Mouse (Mus musculus) hindbrain, embryonic 10.5 days (tissue): Measurements from ENCODE around the gene Nr5a1. TPM values are rescaled to one million over a fixed set of nuclear protein-coding genes. Genes with fewer than 3 reads are reported as not detected.

Experiments used
- DNase-seq: peaks from one replicate; pipeline ENCODE4 v3.0.0-alpha.2; 2017; ENCODE audit warnings: low spot score
- H3K27ac ChIP-seq: fragments of 300-500 bp; sonication (generic); 2 replicates; pipeline ENCODE4 v1.5.1; 2016; ENCODE audit warnings: mild to moderate bottlenecking, moderate library complexity
- H3K27me3 ChIP-seq: fragments of 300-500 bp; sonication (generic); 2 replicates; pipeline ENCODE4 v1.6.1; 2016; ENCODE audit warnings: mild to moderate bottlenecking; ENCODE audit not compliant: poor library complexity, insufficient read depth, severe bottlenecking
- H3K36me3 ChIP-seq: fragments of 300-500 bp; sonication (generic); 2 replicates; pipeline ENCODE4 v1.6.1; 2016; ENCODE audit warnings: mild to moderate bottlenecking, moderate library complexity
- H3K4me1 ChIP-seq: fragments of 300-500 bp; sonication (generic); replicated peaks from 2 replicates; pipeline ENCODE4 v1.6.1; 2016; ENCODE audit warnings: mild to moderate bottlenecking
- H3K4me3 ChIP-seq: fragments of 300-500 bp; sonication (generic); 2 replicates; pipeline ENCODE4 v1.5.1; 2016; ENCODE audit warnings: mild to moderate bottlenecking, moderate library complexity
- H3K9me3 ChIP-seq: fragments of 300-500 bp; sonication (generic); 2 replicates; pipeline ENCODE4 v1.6.1; 2016; ENCODE audit warnings: mild to moderate bottlenecking, moderate library complexity
- WGBS: fragments of 180-500 bp; shearing (Covaris S2); methylation state at CpG from one replicate; pipeline ENCODE4 v1.1.7; 2016; 5-methylcytosine and 5-hydroxymethylcytosine counted together
- polyA plus RNA-seq: library from polyadenylated mRNA; unstranded; fragments of >200 nt; fragmentation: Nextera tagmentation; extraction: Ambion mirVana; gene quantifications from 2 replicates; pipeline ENCODE4 v1.2.1, GENCODE M21; 2016

The Nr5a1 gene
- polyA plus RNA-seq, 1 experiment from 2014 or later: 0.07 TPM

- H3K27me3 ChIP-seq: peaks cover 11% of the 10 kb centered on the region; the same call in 1 of the 2 replicates
- WGBS: 7% methylated on average over 1 of the region's 1 CpGs
- no peaks in the 10 kb centered on the region for H3K9me3 ChIP-seq
- H3K4me3 ChIP-seq: no peak overlapping the region
- no peak overlapping the region for H3K27ac ChIP-seq
- no peaks in the 10 kb centered on the region for H3K36me3 ChIP-seq
- DNase-seq: no peak
- H3K4me1 ChIP-seq: peaks cover 7% of the 10 kb centered on the region; the same call in 1 of the 2 replicates
These were observed 52.9 kb downstream of the Nr5a1 start for GRCm38 (mm10) chr2:38661398-38661797.

GRCm38 (mm10) chr2:38658338-38658836 lies 56.0 kb downstream of the Nr5a1 start:
- Histone ChIP-seq H3K4me1 (peaks cover 7% of the 10 kb centered on the region; the same call in 1 of the 2 replicates), H3K27ac (peak overlapping the region; percentile 86), H3K4me3 (peak overlapping the region; percentile 56), H3K27me3 (peaks cover 11% of the 10 kb centered on the region; the same call in 1 of the 2 replicates), H3K9me3 (no peaks in the 10 kb centered on the region), H3K36me3 (no peaks in the 10 kb centered on the region)
- WGBS: under 1% methylated on average over 25 of the region's 25 CpGs
- DNase-seq: peak; percentile 88

- Histone ChIP-seq H3K36me3 (no peaks in the 10 kb centered on the region), H3K27me3 (peaks cover 14% of the 10 kb centered on the region; the same call in 1 of the 2 replicates), H3K27ac (no peak overlapping the region), H3K4me1 (peaks cover 10% of the 10 kb centered on the region; the same call in 1 of the 2 replicates), H3K9me3 (no peaks in the 10 kb centered on the region), H3K4me3 (no peak overlapping the region)
- 84% methylated on average over 2 of the region's 2 CpGs for WGBS
- no peak for DNase-seq
These were observed 60.6 kb downstream of the Nr5a1 start for GRCm38 (mm10) chr2:38653694-38654093.

GRCm38 (mm10) chr2:38653293-38653619 lies 61.1 kb downstream of the Nr5a1 start:
- no peak for DNase-seq
- WGBS: 89% methylated on average over 5 of the region's 5 CpGs
- H3K9me3 ChIP-seq: no peaks in the 10 kb centered on the region
- no peak overlapping the region for H3K27ac ChIP-seq
- H3K27me3 ChIP-seq: peaks cover 14% of the 10 kb centered on the region; the same call in 1 of the 2 replicates
- H3K4me3 ChIP-seq: no peak overlapping the region
- no peaks in the 10 kb centered on the region for H3K36me3 ChIP-seq
- peaks cover 8% of the 10 kb centered on the region; the same call in 1 of the 2 replicates for H3K4me1 ChIP-seq

GRCm38 (mm10) chr2:38652565-38653292 lies 61.6 kb downstream of the Nr5a1 start:
- Histone ChIP-seq H3K4me3 (no peak overlapping the region), H3K9me3 (no peaks in the 10 kb centered on the region), H3K4me1 (peaks cover 3% of the 10 kb centered on the region; the same call in 1 of the 2 replicates), H3K27ac (no peak overlapping the region), H3K36me3 (no peaks in the 10 kb centered on the region), H3K27me3 (peaks cover 12% of the 10 kb centered on the region; the same call in 1 of the 2 replicates)
- 73% methylated on average over 10 of the region's 10 CpGs for WGBS
- no peak for DNase-seq

- no peak for DNase-seq
- WGBS: 86% methylated on average over 7 of the region's 7 CpGs
- peaks cover 7% of the 10 kb centered on the region; the same call in 1 of the 2 replicates for H3K27me3 ChIP-seq
- H3K36me3 ChIP-seq: no peaks in the 10 kb centered on the region
- no peak overlapping the region for H3K4me3 ChIP-seq
- no peaks in the 10 kb centered on the region for H3K9me3 ChIP-seq
- H3K27ac ChIP-seq: no peak overlapping the region
- H3K4me1 ChIP-seq: peaks cover 7% of the 10 kb centered on the region
These were observed 62.2 kb downstream of the Nr5a1 start for GRCm38 (mm10) chr2:38652098-38652497.

- no peak for DNase-seq
- H3K4me3 ChIP-seq: no peak overlapping the region
These were observed 64.0 kb downstream of the Nr5a1 start for GRCm38 (mm10) chr2:38650340-38650739.

GRCm38 (mm10) chr2:38647661-38648060 lies 66.7 kb downstream of the Nr5a1 start:
- no peaks in the 10 kb centered on the region for H3K36me3 ChIP-seq
- DNase-seq: no peak
- H3K4me1 ChIP-seq: peaks cover 15% of the 10 kb centered on the region
- 0 out of 2 replicates have a peak, but pooled peaks cover 3% of the 10 kb centered on the region for H3K27me3 ChIP-seq
- no peak overlapping the region for H3K4me3 ChIP-seq
- H3K9me3 ChIP-seq: no peaks in the 10 kb centered on the region
- H3K27ac ChIP-seq: no peak overlapping the region
- WGBS: 90% methylated on average over 7 of the region's 7 CpGs

More at GRCm38 (mm10) chr2:38650340-38650739, 64.0 kb downstream of the Nr5a1 start:
- H3K27me3 ChIP-seq: 0 out of 2 replicates have a peak, but pooled peaks cover 3% of the 10 kb centered on the region
- peaks cover 7% of the 10 kb centered on the region for H3K4me1 ChIP-seq
- H3K9me3 ChIP-seq: no peaks in the 10 kb centered on the region
- no peaks in the 10 kb centered on the region for H3K36me3 ChIP-seq
- no peak overlapping the region for H3K27ac ChIP-seq
- WGBS: 79% methylated on average over 1 of the region's 1 CpGs

- no peak overlapping the region for H3K4me3 ChIP-seq
- no peaks in the 10 kb centered on the region for H3K9me3 ChIP-seq
- 72% methylated on average over 8 of the region's 8 CpGs for WGBS
- H3K36me3 ChIP-seq: peaks cover 1% of the 10 kb centered on the region; the same call in 1 of the 2 replicates
- DNase-seq: no peak
- peaks cover 18% of the 10 kb centered on the region for H3K4me1 ChIP-seq
- no peak overlapping the region for H3K27ac ChIP-seq
- H3K27me3 ChIP-seq: no peaks in the 10 kb centered on the region
These were observed 67.1 kb downstream of the Nr5a1 start for GRCm38 (mm10) chr2:38647201-38647606.

GRCm38 (mm10) chr2:38645936-38646335 lies 68.4 kb downstream of the Nr5a1 start:
- H3K4me1 ChIP-seq: peaks cover 18% of the 10 kb centered on the region
- no peaks in the 10 kb centered on the region for H3K9me3 ChIP-seq
- WGBS: 0% methylated on average over 3 of the region's 3 CpGs
- DNase-seq: peak; percentile 73
- peaks cover 14% of the 10 kb centered on the region for H3K36me3 ChIP-seq
- no peak overlapping the region for H3K4me3 ChIP-seq
- no peak overlapping the region for H3K27ac ChIP-seq
- no peaks in the 10 kb centered on the region for H3K27me3 ChIP-seq

GRCm38 (mm10) chr2:38643625-38644427 lies 70.5 kb downstream of the Nr5a1 start, which contains the start of gene Psmb7:
TSS of gene Psmb7 (minus strand) at chr2:38644087.
- Histone ChIP-seq H3K4me1 (peaks cover 18% of the 10 kb centered on the region), H3K27ac (peak within 1 kb of the TSS; percentile 96), H3K36me3 (peaks cover 34% of the 10 kb centered on the region), H3K9me3 (no peaks in the 10 kb centered on the region), H3K27me3 (no peaks in the 10 kb centered on the region), H3K4me3 (peak within 1 kb of the TSS; percentile 98)
- peak; percentile 92 for DNase-seq
- WGBS: 2% methylated on average over 52 of the region's 52 CpGs
